Mouse (Mus musculus) liver, embryonic 16.5 days (tissue): Measurements from ENCODE around the gene Dock10. TPM values are rescaled to one million over a fixed set of nuclear protein-coding genes. Genes with fewer than 3 reads are reported as not detected.

Experiments
- ATAC-seq: fragments of 200-750 bp; cut with Nextera tagmentation; 2 replicates; pipeline ENCODE4 v1.8.0; 2017; ENCODE audit warnings: low read depth, mild to moderate bottlenecking, moderate number of reproducible peaks, moderate library complexity
- H3K27ac ChIP-seq: fragments of 300-500 bp; sonication (generic); 2 replicates; pipeline ENCODE4 v1.5.1; 2014; ENCODE audit warnings: mild to moderate bottlenecking, low read length
- H3K27me3 ChIP-seq: fragments of 300-500 bp; sonication (generic); 2 replicates; pipeline ENCODE4 v1.6.1; 2014; ENCODE audit warnings: low read depth, low read length, mixed read lengths; ENCODE audit not compliant: control insufficient read depth, insufficient read depth
- H3K36me3 ChIP-seq: fragments of 300-500 bp; sonication (generic); 2 replicates; pipeline ENCODE4 v1.6.1; 2014; ENCODE audit warnings: mild to moderate bottlenecking; ENCODE audit not compliant: control insufficient read depth, insufficient read depth
- H3K4me1 ChIP-seq: fragments of 300-500 bp; sonication (generic); 2 replicates; pipeline ENCODE4 v1.6.1; 2014; ENCODE audit warnings: low read depth, low read length, mixed read lengths; ENCODE audit not compliant: control insufficient read depth
- H3K4me2 ChIP-seq: fragments of 300-500 bp; sonication (generic); 2 replicates; pipeline ENCODE4 v1.6.1; 2014; ENCODE audit warnings: low read depth, low read length, mixed read lengths
- H3K4me3 ChIP-seq: fragments of 300-500 bp; sonication (generic); 2 replicates; pipeline ENCODE4 v1.5.1; 2014; ENCODE audit warnings: low read depth, mild to moderate bottlenecking, low read length
- H3K9ac ChIP-seq: fragments of 300-500 bp; sonication (generic); 2 replicates; pipeline ENCODE4 v1.6.1; 2014; ENCODE audit warnings: low read depth, low read length
- H3K9me3 ChIP-seq: fragments of 300-500 bp; sonication (generic); replicated peaks from 2 replicates; pipeline ENCODE4 v1.6.1; 2016; ENCODE audit warnings: low read length; ENCODE audit not compliant: control insufficient read depth
- WGBS: fragments of 180-500 bp; shearing (Covaris S2); extraction: QIAGEN DNeasy Blood & Tissue Kit; methylation state at CpG from one replicate; pipeline ENCODE4 v1.1.7; 2014; ENCODE audit not compliant: insufficient replicate concordance; 5-methylcytosine and 5-hydroxymethylcytosine counted together
- polyA plus RNA-seq: library from polyadenylated mRNA; unstranded; fragments of >200 nt; fragmentation: Nextera tagmentation; extraction: Ambion mirVana; gene quantifications from 2 replicates; pipeline ENCODE4 v1.2.1, GENCODE M21; 2015

Gene Dock10
- polyA plus RNA-seq, 1 experiment from 2014 or later, result 3.1 TPM

- no peak for ATAC-seq
Measured at GRCm38 (mm10) chr1:80504757-80505156, 253.6 kb downstream of the Dock10 start.

GRCm38 (mm10) chr1:80504081-80504480, 254.2 kb downstream of the Dock10 start:
- no peaks in the 10 kb centered on the region for H3K27me3 ChIP-seq
- no peaks in the 10 kb centered on the region for H3K36me3 ChIP-seq
- no peak overlapping the region for H3K4me3 ChIP-seq
- H3K9ac ChIP-seq, result no peak overlapping the region
- no peak overlapping the region for H3K27ac ChIP-seq
- 77% methylated on average over 4 of the region's 4 CpGs for WGBS
- no peak for ATAC-seq
- no peaks in the 10 kb centered on the region for H3K4me1 ChIP-seq
- no peaks in the 10 kb centered on the region for H3K9me3 ChIP-seq
- H3K4me2 ChIP-seq, result no peak overlapping the region

More at GRCm38 (mm10) chr1:80504757-80505156, 253.6 kb downstream of the Dock10 start:
- no peak overlapping the region for H3K4me2 ChIP-seq
- H3K4me1 ChIP-seq, result no peaks in the 10 kb centered on the region
- no peak overlapping the region for H3K27ac ChIP-seq
- H3K27me3 ChIP-seq, result no peaks in the 10 kb centered on the region
- WGBS, result 57% methylated on average over 2 of the region's 2 CpGs
- no peaks in the 10 kb centered on the region for H3K36me3 ChIP-seq
- no peak overlapping the region for H3K4me3 ChIP-seq
- H3K9me3 ChIP-seq, result no peaks in the 10 kb centered on the region
- H3K9ac ChIP-seq, result no peak overlapping the region

- H3K9ac ChIP-seq, result no peak overlapping the region
- H3K27me3 ChIP-seq, result no peaks in the 10 kb centered on the region
- no peak overlapping the region for H3K4me3 ChIP-seq
- no peaks in the 10 kb centered on the region for H3K4me1 ChIP-seq
- 69% methylated on average over 9 of the region's 9 CpGs for WGBS
- no peak for ATAC-seq
- H3K4me2 ChIP-seq, result no peak overlapping the region
- H3K9me3 ChIP-seq, result no peaks in the 10 kb centered on the region
- no peak overlapping the region for H3K27ac ChIP-seq
- H3K36me3 ChIP-seq, result no peaks in the 10 kb centered on the region
Measured at GRCm38 (mm10) chr1:80502456-80503165, 255.7 kb downstream of the Dock10 start.

- no peak overlapping the region for H3K27ac ChIP-seq
- no peak overlapping the region for H3K4me3 ChIP-seq
- no peaks in the 10 kb centered on the region for H3K27me3 ChIP-seq
- WGBS, result 71% methylated on average over 7 of the region's 7 CpGs
- no peaks in the 10 kb centered on the region for H3K36me3 ChIP-seq
- no peaks in the 10 kb centered on the region for H3K9me3 ChIP-seq
- H3K4me1 ChIP-seq, result no peaks in the 10 kb centered on the region
- ATAC-seq, result no peak
- no peak overlapping the region for H3K9ac ChIP-seq
- H3K4me2 ChIP-seq, result no peak overlapping the region
Measured at GRCm38 (mm10) chr1:80499264-80499663, 259.1 kb downstream of the Dock10 start.

GRCm38 (mm10) chr1:80496360-80496759, 262.0 kb downstream of the Dock10 start:
- no peak overlapping the region for H3K27ac ChIP-seq
- ATAC-seq, result no peak
- H3K4me1 ChIP-seq, result no peaks in the 10 kb centered on the region
- no peaks in the 10 kb centered on the region for H3K9me3 ChIP-seq
- no peak overlapping the region for H3K4me3 ChIP-seq
- H3K36me3 ChIP-seq, result no peaks in the 10 kb centered on the region
- WGBS, result 57% methylated on average over 4 of the region's 4 CpGs
- H3K9ac ChIP-seq, result no peak overlapping the region
- no peaks in the 10 kb centered on the region for H3K27me3 ChIP-seq
- no peak overlapping the region for H3K4me2 ChIP-seq

- Histone ChIP-seq H3K9me3 (no peaks in the 10 kb centered on the region), H3K4me2 (no peak overlapping the region), H3K4me3 (no peak overlapping the region), H3K9ac (no peak overlapping the region), H3K4me1 (no peaks in the 10 kb centered on the region), H3K27me3 (no peaks in the 10 kb centered on the region), H3K27ac (no peak overlapping the region), H3K36me3 (no peaks in the 10 kb centered on the region)
- no peak for ATAC-seq
- WGBS, result 52% methylated on average over 5 of the region's 5 CpGs
Measured at GRCm38 (mm10) chr1:80483419-80483818, 274.9 kb downstream of the Dock10 start.

GRCm38 (mm10) chr1:80474942-80475341, 283.4 kb downstream of the Dock10 start:
- no peaks in the 10 kb centered on the region for H3K9me3 ChIP-seq
- no peak overlapping the region for H3K9ac ChIP-seq
- H3K4me2 ChIP-seq, result no peak overlapping the region
- ATAC-seq, result no peak
- 32% methylated on average over 1 of the region's 1 CpGs for WGBS
- no peaks in the 10 kb centered on the region for H3K27me3 ChIP-seq
- H3K4me3 ChIP-seq, result no peak overlapping the region
- H3K36me3 ChIP-seq, result no peaks in the 10 kb centered on the region
- no peak overlapping the region for H3K27ac ChIP-seq
- no peaks in the 10 kb centered on the region for H3K4me1 ChIP-seq

- WGBS, result 88% methylated on average over 1 of the region's 1 CpGs
- H3K9ac ChIP-seq, result no peak overlapping the region
- no peak overlapping the region for H3K4me3 ChIP-seq
- H3K36me3 ChIP-seq, result no peaks in the 10 kb centered on the region
- no peak for ATAC-seq
- no peaks in the 10 kb centered on the region for H3K4me1 ChIP-seq
- no peak overlapping the region for H3K4me2 ChIP-seq
- H3K27ac ChIP-seq, result no peak overlapping the region
- H3K27me3 ChIP-seq, result no peaks in the 10 kb centered on the region
- no peaks in the 10 kb centered on the region for H3K9me3 ChIP-seq
Measured at GRCm38 (mm10) chr1:80472395-80472794, 285.9 kb downstream of the Dock10 start.

- no peak within 1 kb of the TSS for H3K27ac ChIP-seq
- no peak within 1 kb of the TSS for H3K4me3 ChIP-seq
- no peak for ATAC-seq
- no peaks in the 10 kb centered on the region for H3K27me3 ChIP-seq
- H3K9me3 ChIP-seq, result no peaks in the 10 kb centered on the region
- H3K4me2 ChIP-seq, result no peak within 1 kb of the TSS
- 61% methylated on average over 6 of the region's 6 CpGs for WGBS
- no peaks in the 10 kb centered on the region for H3K4me1 ChIP-seq
- no peak within 1 kb of the TSS for H3K9ac ChIP-seq
- no peaks in the 10 kb centered on the region for H3K36me3 ChIP-seq
Measured at GRCm38 (mm10) chr1:80461348-80461747, 297.0 kb downstream of the Dock10 start, which contains the start of gene Gm45261. Gene Gm45261, minus strand, starts transcription at chr1:80461448.
